Mouse (Mus musculus) liver, embryonic 14.5 days (tissue): ENCODE measurements around the gene Shank1.

Experiments
- CTCF ChIP-seq: IDR thresholded peaks from 2 replicates; pipeline ENCODE4 v1.5.1; 2016; ENCODE audit warnings: antibody characterized with exemption, low read depth, control low read depth
- EP300 ChIP-seq: IDR thresholded peaks from 2 replicates; pipeline ENCODE4 v1.6.1; 2016; ENCODE audit warnings: antibody characterized with exemption, low read depth

- TF ChIP-seq CTCF (no peak), EP300 (no peak)
Measured at GRCm38 (mm10) chr7:44352750-44353600, 42.9 kb downstream of the Shank1 start.
